Mouse (Mus musculus) liver, embryonic 14.5 days (tissue): ENCODE data around the gene Adgrb3. TPM values are rescaled to one million over a fixed set of nuclear protein-coding genes. Genes with fewer than 3 reads are reported as not detected.
"Not testable (repeated sequence)": the region's sequence is repeated elsewhere in the genome, so short reads cannot be mapped to it uniquely, and the experiment has no call there.

Source experiments
- ATAC-seq: fragments of 200-750 bp; cut with Nextera tagmentation; 2 replicates; pipeline ENCODE4 v1.8.0; 2017; ENCODE audit warnings: moderate number of reproducible peaks, mild to moderate bottlenecking, moderate library complexity; ENCODE audit not compliant: insufficient read depth
- DNase-seq, 3 experiments: peaks; one replicate each; pipeline ENCODE4 v3.0.0-alpha.2; 2012 to 2013; ENCODE audit warnings: low read depth in 3 of 3, low spot score in 3 of 3
- H3K27ac ChIP-seq: fragments of 300-500 bp; sonication (generic); 2 replicates; pipeline ENCODE4 v1.5.1; 2014; ENCODE audit warnings: moderate library complexity, mild to moderate bottlenecking, control low read depth, inconsistent platforms
- H3K27me3 ChIP-seq: fragments of 300-500 bp; sonication (generic); 2 replicates; pipeline ENCODE4 v1.6.1; 2014; ENCODE audit warnings: mild to moderate bottlenecking, low read length, moderate library complexity; ENCODE audit not compliant: control insufficient read depth, insufficient read depth
- H3K36me3 ChIP-seq: fragments of 300-500 bp; sonication (generic); replicated peaks from 2 replicates; pipeline ENCODE4 v1.6.1; 2014; ENCODE audit warnings: low read depth; ENCODE audit not compliant: control insufficient read depth, insufficient read depth
- H3K4me1 ChIP-seq, 2 experiments: fragments of 200-500 bp in 1 of 2; fragments of 300-500 bp in 1 of 2; sonication (generic) in 1 of 2; replicated peaks; 2 replicates each; pipeline ENCODE4 v1.6.1; 2012 to 2014; ENCODE audit warnings: antibody characterized with exemption in 1 of 2, inconsistent platforms in 1 of 2, low read length in 1 of 2; ENCODE audit not compliant: control insufficient read depth in 2 of 2, insufficient read depth in 2 of 2
- H3K4me2 ChIP-seq: fragments of 300-500 bp; sonication (generic); 2 replicates; pipeline ENCODE4 v1.6.1; 2014; ENCODE audit warnings: low read depth, mild to moderate bottlenecking, control low read depth, moderate library complexity
- H3K4me3 ChIP-seq, 2 experiments: fragments of 200-500 bp in 1 of 2; fragments of 300-500 bp in 1 of 2; sonication (generic) in 1 of 2; 2 replicates each; pipeline ENCODE4 v1.5.1; 2012 to 2014; ENCODE audit warnings: low read depth in 2 of 2, low read length in 2 of 2, mild to moderate bottlenecking in 2 of 2, control low read depth in 1 of 2, inconsistent platforms in 1 of 2, moderate library complexity in 1 of 2; ENCODE audit not compliant: insufficient read depth in 1 of 2
- H3K9ac ChIP-seq: fragments of 300-500 bp; sonication (generic); replicated peaks from 2 replicates; pipeline ENCODE4 v1.6.1; 2014; ENCODE audit warnings: mild to moderate bottlenecking, control low read depth, moderate library complexity
- H3K9me3 ChIP-seq: fragments of 300-500 bp; sonication (generic); 2 replicates; pipeline ENCODE4 v1.6.1; 2016; ENCODE audit warnings: low read length, mixed read lengths; ENCODE audit not compliant: control insufficient read depth
- CTCF ChIP-seq: IDR thresholded peaks from 2 replicates; pipeline ENCODE4 v1.5.1; 2016; ENCODE audit warnings: antibody characterized with exemption, low read depth, control low read depth
- EP300 ChIP-seq: IDR thresholded peaks from 2 replicates; pipeline ENCODE4 v1.6.1; 2016; ENCODE audit warnings: antibody characterized with exemption, low read depth
- WGBS: fragments of 180-500 bp; shearing (Covaris S2); extraction: QIAGEN DNeasy Blood & Tissue Kit; methylation state at CpG from one replicate; pipeline ENCODE4 v1.1.7; 2014; ENCODE audit not compliant: insufficient replicate concordance; 5-methylcytosine and 5-hydroxymethylcytosine counted together
- polyA plus RNA-seq, 2 experiments: library from polyadenylated mRNA; depleted of rRNA in 1 of 2; stranded (reverse) in 1 of 2; unstranded in 1 of 2; fragments of >200 nt; fragmentation: Nextera tagmentation in 1 of 2; extraction: Ambion mirVana in 1 of 2; gene quantifications; 2 replicates each; pipeline versions ENCODE4 v1.2.1 to v1.2.3; 2012 to 2014

The Adgrb3 gene
- polyA plus RNA-seq, 2 experiments = 0.02 to 0.03 TPM

DNA sequence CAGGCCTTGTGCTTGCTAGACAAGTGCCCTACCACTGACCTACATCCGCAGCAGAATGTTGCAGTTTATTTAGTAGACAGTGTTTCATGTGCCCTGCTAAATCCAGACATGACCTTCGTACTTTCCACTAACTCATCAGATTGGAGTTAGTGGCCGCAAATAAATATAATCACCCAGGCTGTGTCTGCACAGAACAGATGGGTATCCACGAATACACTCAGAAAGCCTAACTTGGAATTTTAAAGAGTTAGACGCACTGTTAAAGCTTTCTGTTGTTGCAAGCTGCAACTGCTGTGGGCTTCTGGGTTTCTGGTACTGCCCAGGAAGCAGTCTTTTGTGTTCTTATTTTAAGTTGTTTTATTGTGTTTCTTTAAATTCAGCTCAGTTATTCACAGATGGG lies 185.3 kb downstream of the Adgrb3 start:
- H3K9me3 ChIP-seq = no peaks in the 10 kb centered on the region
- H3K9ac ChIP-seq = no peak overlapping the region
- H3K4me1 ChIP-seq = no peaks in the 10 kb centered on the region
- H3K27me3 ChIP-seq = no peaks in the 10 kb centered on the region
- ATAC-seq (no peak), DNase-seq (no peak)
- H3K36me3 ChIP-seq = no peaks in the 10 kb centered on the region
- no peak overlapping the region for H3K27ac ChIP-seq
- H3K4me3 ChIP-seq = no peak overlapping the region
- no peak overlapping the region for H3K4me2 ChIP-seq
- WGBS = 58% methylated on average over 5 of the region's 5 CpGs
- TF ChIP-seq EP300 (no peak), CTCF (no peak)

GRCm38 (mm10) chr1:25621458-25621857 lies 208.0 kb downstream of the Adgrb3 start:
- DNase-seq = no peak
- Histone ChIP-seq H3K4me3 (no peak overlapping the region), H3K36me3 (no peaks in the 10 kb centered on the region), H3K4me1 (no peaks in the 10 kb centered on the region), H3K27ac (no peak overlapping the region), H3K27me3 (no peaks in the 10 kb centered on the region), H3K9me3 (no peaks in the 10 kb centered on the region), H3K4me2 (no peak overlapping the region), H3K9ac (no peak overlapping the region)
- TF ChIP-seq EP300 (no peak), CTCF (no peak)
- no peak for ATAC-seq
- WGBS = 45% methylated on average over 4 of the region's 4 CpGs

- Histone ChIP-seq H3K9me3 (no peaks in the 10 kb centered on the region), H3K27ac (no peak overlapping the region), H3K9ac (no peak overlapping the region), H3K4me1 (no peaks in the 10 kb centered on the region), H3K36me3 (no peaks in the 10 kb centered on the region), H3K4me3 (no peak overlapping the region), H3K4me2 (no peak overlapping the region), H3K27me3 (no peaks in the 10 kb centered on the region)
- TF ChIP-seq EP300 (no peak), CTCF (no peak; the same call in 1 of the 2 replicates)
- no peak for DNase-seq
- no peak for ATAC-seq
Measured at GRCm38 (mm10) chr1:25616954-25617353, 212.6 kb downstream of the Adgrb3 start.

DNA sequence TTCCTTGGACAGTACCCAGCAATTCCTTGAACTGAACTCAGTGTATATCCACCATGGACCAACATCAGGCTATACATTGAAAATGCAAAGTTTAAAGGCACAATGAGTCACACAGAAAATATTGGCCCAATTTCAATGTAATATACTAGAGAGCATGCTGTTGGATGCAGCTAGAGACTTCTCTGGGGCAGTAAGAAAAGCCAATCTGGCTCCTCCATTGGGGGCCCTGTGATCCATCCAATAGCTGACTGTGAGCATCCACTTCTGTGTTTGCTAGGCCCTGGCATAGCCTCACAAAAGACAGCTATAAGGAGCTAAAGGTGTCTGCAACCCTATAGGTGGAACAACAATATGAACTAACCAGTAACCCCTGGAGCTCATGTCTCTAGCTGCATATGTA lies 218.7 kb downstream of the Adgrb3 start:
- not testable (repeated sequence) for H3K36me3 ChIP-seq, H3K27me3 ChIP-seq, H3K9me3 ChIP-seq, H3K4me3 ChIP-seq, DNase-seq, H3K9ac ChIP-seq, H3K4me2 ChIP-seq, H3K27ac ChIP-seq, H3K4me1 ChIP-seq, ATAC-seq

GRCm38 (mm10) chr1:25598941-25599340 lies 230.6 kb downstream of the Adgrb3 start:
- Histone ChIP-seq H3K27me3 (no peaks in the 10 kb centered on the region), H3K27ac (no peak overlapping the region), H3K4me3 (no peak overlapping the region), H3K9ac (no peak overlapping the region), H3K4me2 (no peak overlapping the region), H3K9me3 (no peaks in the 10 kb centered on the region), H3K4me1 (no peaks in the 10 kb centered on the region), H3K36me3 (no peaks in the 10 kb centered on the region)
- WGBS = 55% methylated on average over 5 of the region's 5 CpGs
- TF ChIP-seq CTCF (no peak), EP300 (no peak)
- DNase-seq (no peak), ATAC-seq (no peak)

GRCm38 (mm10) chr1:25588568-25589118 lies 240.9 kb downstream of the Adgrb3 start:
- Histone ChIP-seq H3K9ac (no peak overlapping the region), H3K27ac (no peak overlapping the region), H3K36me3 (no peaks in the 10 kb centered on the region), H3K9me3 (no peaks in the 10 kb centered on the region), H3K27me3 (no peaks in the 10 kb centered on the region), H3K4me1 (no peaks in the 10 kb centered on the region), H3K4me2 (no peak overlapping the region), H3K4me3 (no peak overlapping the region)
- DNase-seq (no peak), ATAC-seq (no peak)
- 43% methylated on average over 2 of the region's 2 CpGs for WGBS
- no peak for TF ChIP-seq EP300
- TF ChIP-seq CTCF = no peak
